Mouse (Mus musculus): Measurements from ENCODE around the gene Gchfr. TPM values are rescaled to one million over a fixed set of nuclear protein-coding genes. Genes with fewer than 3 reads are reported as not detected.

The Gchfr gene
- polyA plus RNA-seq, 1 experiment from 2014 or later, result 4.7 TPM

- no peak overlapping the region for H3K9ac ChIP-seq
- no peak for ATAC-seq (ENCODE audit: insufficient number of reproducible peaks, insufficient read depth, low FRiP score, low TSS enrichment, low read depth)
Measured at GRCm38 (mm10) chr2:119198049-119198448, 30.5 kb downstream of the Gchfr start.

GRCm38 (mm10) chr2:119198934-119199333, 31.4 kb downstream of the Gchfr start:
- WGBS, result 59% methylated on average over 3 of the region's 3 CpGs
- Histone ChIP-seq H3K4me3 (no peak overlapping the region), H3K9me3 (no peaks in the 10 kb centered on the region), H3K9ac (no peak overlapping the region), H3K4me1 (peaks cover 38% of the 10 kb centered on the region), H3K27me3 (no peaks in the 10 kb centered on the region), H3K36me3 (no peaks in the 10 kb centered on the region), H3K4me2 (no peak overlapping the region), H3K27ac (0 out of 2 replicates have a peak overlapping the region, but pooled peaks have one; percentile 14)
- no peak for ATAC-seq (ENCODE audit: insufficient number of reproducible peaks, insufficient read depth, low FRiP score, low TSS enrichment, low read depth)

More at GRCm38 (mm10) chr2:119198049-119198448, 30.5 kb downstream of the Gchfr start:
- no peaks in the 10 kb centered on the region for H3K9me3 ChIP-seq
- WGBS, result 28% methylated on average over 1 of the region's 1 CpGs
- no peak overlapping the region for H3K4me2 ChIP-seq
- H3K36me3 ChIP-seq, result no peaks in the 10 kb centered on the region
- H3K27ac ChIP-seq, result no peak overlapping the region
- H3K4me1 ChIP-seq, result peaks cover 37% of the 10 kb centered on the region
- H3K27me3 ChIP-seq, result no peaks in the 10 kb centered on the region
- no peak overlapping the region for H3K4me3 ChIP-seq

GRCm38 (mm10) chr2:119202914-119203453, 35.4 kb downstream of the Gchfr start:
- WGBS, result 45% methylated on average over 5 of the region's 5 CpGs
- Histone ChIP-seq H3K4me1 (peaks cover 25% of the 10 kb centered on the region), H3K4me3 (no peak overlapping the region), H3K9ac (no peak overlapping the region), H3K9me3 (no peaks in the 10 kb centered on the region), H3K4me2 (no peak overlapping the region), H3K36me3 (no peaks in the 10 kb centered on the region), H3K27me3 (no peaks in the 10 kb centered on the region), H3K27ac (peak overlapping the region; percentile 39)
- no peak for ATAC-seq (ENCODE audit: insufficient number of reproducible peaks, insufficient read depth, low FRiP score, low TSS enrichment, low read depth)

GRCm38 (mm10) chr2:119203871-119204460, 36.4 kb downstream of the Gchfr start:
- Histone ChIP-seq H3K9me3 (no peaks in the 10 kb centered on the region), H3K27me3 (no peaks in the 10 kb centered on the region), H3K9ac (no peak overlapping the region), H3K36me3 (no peaks in the 10 kb centered on the region), H3K27ac (no peak overlapping the region), H3K4me1 (peaks cover 17% of the 10 kb centered on the region), H3K4me3 (no peak overlapping the region), H3K4me2 (no peak overlapping the region)
- WGBS, result 85% methylated on average over 4 of the region's 4 CpGs
- no peak for ATAC-seq (ENCODE audit: insufficient number of reproducible peaks, insufficient read depth, low FRiP score, low TSS enrichment, low read depth)

GRCm38 (mm10) chr2:119207961-119208343, 40.4 kb downstream of the Gchfr start:
- Histone ChIP-seq H3K36me3 (peaks cover 28% of the 10 kb centered on the region), H3K9ac (peak overlapping the region; percentile 81), H3K27me3 (no peaks in the 10 kb centered on the region), H3K4me2 (peak overlapping the region; percentile 69), H3K27ac (peak overlapping the region; percentile 90), H3K9me3 (no peaks in the 10 kb centered on the region), H3K4me3 (peak overlapping the region; percentile 68), H3K4me1 (peaks cover 13% of the 10 kb centered on the region)
- 19% methylated on average over 6 of the region's 6 CpGs for WGBS
- ATAC-seq (ENCODE audit: insufficient number of reproducible peaks, insufficient read depth, low FRiP score, low TSS enrichment, low read depth), result no peak

GRCm38 (mm10) chr2:119208344-119209175, 41.0 kb downstream of the Gchfr start, which contains the start of the genes Zfyve19 and Dnajc17:
TSS of gene Zfyve19 (plus strand) at chr2:119208617.
TSS of gene Dnajc17 (minus strand) at chr2:119208795.
- peak within 1 kb of the TSS; percentile 69 for H3K4me2 ChIP-seq
- under 1% methylated on average over 51 of the region's 51 CpGs for WGBS
- peak; percentile 97 for ATAC-seq (ENCODE audit: insufficient number of reproducible peaks, insufficient read depth, low FRiP score, low TSS enrichment, low read depth)
- peak within 1 kb of the TSS; percentile 81 for H3K9ac ChIP-seq
- H3K9me3 ChIP-seq, result no peaks in the 10 kb centered on the region
- peak within 1 kb of the TSS; percentile 90 for H3K27ac ChIP-seq
- peak within 1 kb of the TSS; percentile 68 for H3K4me3 ChIP-seq
- peaks cover 33% of the 10 kb centered on the region for H3K36me3 ChIP-seq
- H3K4me1 ChIP-seq, result peaks cover 12% of the 10 kb centered on the region
- no peaks in the 10 kb centered on the region for H3K27me3 ChIP-seq

GRCm38 (mm10) chr2:119209176-119209507, 41.6 kb downstream of the Gchfr start:
- Histone ChIP-seq H3K4me2 (peak overlapping the region; percentile 69), H3K9me3 (no peaks in the 10 kb centered on the region), H3K4me3 (peak overlapping the region; percentile 68), H3K27me3 (no peaks in the 10 kb centered on the region), H3K9ac (peak overlapping the region; percentile 81), H3K27ac (no peak overlapping the region; the same call in 1 of the 2 replicates), H3K4me1 (peaks cover 12% of the 10 kb centered on the region), H3K36me3 (peaks cover 36% of the 10 kb centered on the region)
- ATAC-seq (ENCODE audit: insufficient number of reproducible peaks, insufficient read depth, low FRiP score, low TSS enrichment, low read depth), result no peak
- WGBS, result 1% methylated on average over 13 of the region's 13 CpGs

Other genes starting within 250 kb of the Gchfr start
- gene Chst14, start 241.3 kb upstream of the Gchfr start, polyA plus RNA-seq (2015; fragmentation: Nextera tagmentation; extraction: Ambion mirVana), result 48.8 and 54.9 TPM in 2 replicates
- gene Ccdc32, start 138.4 kb upstream of the Gchfr start, polyA plus RNA-seq (2015; fragmentation: Nextera tagmentation; extraction: Ambion mirVana), result 25.4 and 25.7 TPM in 2 replicates
- gene Rpusd2, start 133.0 kb upstream of the Gchfr start, polyA plus RNA-seq (2015; fragmentation: Nextera tagmentation; extraction: Ambion mirVana), result 4.2 and 4.9 TPM in 2 replicates
- gene Knl1, start 120.7 kb upstream of the Gchfr start, polyA plus RNA-seq (2015; fragmentation: Nextera tagmentation; extraction: Ambion mirVana), result 56.7 and 58.6 TPM in 2 replicates
- 49.7 and 56.9 TPM in 2 replicates for gene Rad51, start 55.0 kb upstream of the Gchfr start, polyA plus RNA-seq (2015; fragmentation: Nextera tagmentation; extraction: Ambion mirVana)
- gene Rmdn3, start 10.7 kb upstream of the Gchfr start, polyA plus RNA-seq (2015; fragmentation: Nextera tagmentation; extraction: Ambion mirVana), result 37.5 and 40.9 TPM in 2 replicates
- 0.78 and 1.0 TPM in 2 replicates for gene Gm14137, start 6.7 kb downstream of the Gchfr start, polyA plus RNA-seq (2015; fragmentation: Nextera tagmentation; extraction: Ambion mirVana)
- 51.3 and 60.6 TPM in 2 replicates for gene Zfyve19, start 40.8 kb downstream of the Gchfr start, polyA plus RNA-seq (2015; fragmentation: Nextera tagmentation; extraction: Ambion mirVana)
- gene Dnajc17, start 41.0 kb downstream of the Gchfr start, polyA plus RNA-seq (2015; fragmentation: Nextera tagmentation; extraction: Ambion mirVana), result 25.3 and 31.1 TPM in 2 replicates
- 0.28 and 0.47 TPM in 2 replicates for gene Ppp1r14d, start 62.1 kb downstream of the Gchfr start, polyA plus RNA-seq (2015; fragmentation: Nextera tagmentation; extraction: Ambion mirVana)
- gene Spint1, start 69.6 kb downstream of the Gchfr start, polyA plus RNA-seq (2015; fragmentation: Nextera tagmentation; extraction: Ambion mirVana), result 15.3 and 15.4 TPM in 2 replicates
- gene Rhov, start 103.5 kb downstream of the Gchfr start, polyA plus RNA-seq (2015; fragmentation: Nextera tagmentation; extraction: Ambion mirVana), result 16.7 and 17.9 TPM in 2 replicates
- 20.1 and 20.7 TPM in 2 replicates for gene Vps18, start 121.0 kb downstream of the Gchfr start, polyA plus RNA-seq (2015; fragmentation: Nextera tagmentation; extraction: Ambion mirVana)
- gene Dll4, start 158.0 kb downstream of the Gchfr start, polyA plus RNA-seq (2015; fragmentation: Nextera tagmentation; extraction: Ambion mirVana), result 4.2 and 4.6 TPM in 2 replicates
- gene Chac1, start 183.5 kb downstream of the Gchfr start, polyA plus RNA-seq (2015; fragmentation: Nextera tagmentation; extraction: Ambion mirVana), result 1.7 and 1.8 TPM in 2 replicates

Data from embryonic facial prominence, embryonic 13.5 days (tissue).